In genomic region chr2:129873489-129873888, GRCm38 (mm10) we compare ENCODE assay signal across 9 mouse cellular contexts.
A peak's percentile ranks its signal among the peaks of the same experiment; 100 is the strongest.
DNase-seq lines count a peak whose midpoint lies in the region; ATAC-seq and TF ChIP-seq lines count a peak whose summit lies in the region.
"Had no signal": no experiment of that assay in that cellular context is flagged by ENCODE, and none has a peak within 500 bp of the region (broad histone marks: within the 10 kb centered on the region; RNA-seq: fewer than 3 reads in every experiment).

No protein-coding gene starts in this region.

- no peaks in the 10 kb centered on the region for H3K36me3 ChIP-seq in E14TG2a.4 (ENCODE audit: insufficient read depth, low read length)
- H3K36me3 ChIP-seq in lung, embryonic 16.5 days (ENCODE audit: control insufficient read depth, insufficient read depth, low read length), result no peaks in the 10 kb centered on the region
- H3K36me3 ChIP-seq: heart, embryonic 13.5 days had no signal

- TF ChIP-seq CTCF in E14TG2a.4 (conservative IDR thresholded peaks at IDR 0.05; ENCODE audit: low read length), result peak; percentile 97
- peak; percentile 91 for TF ChIP-seq CTCF in bone marrow macrophage, adult 2 months (IDR thresholded peaks at IDR 0.05; ENCODE audit: low read depth, low read length)

- DNase-seq in fibroblast of lung, adult 2 months (ENCODE audit: low read depth), result peak; percentile 42
- peak; percentile 79 to 90 for DNase-seq in heart, postnatal 14 days
- peak; percentile 88 for DNase-seq in layer of hippocampus, adult 11-12 months (ENCODE audit: low spot score)
- DNase-seq in ovary, postnatal 14 days (ENCODE audit: low spot score), result peak; percentile 89
- peak; percentile 84 for DNase-seq in thymus, postnatal 14 days

- H3K27me3 ChIP-seq in E14TG2a.4 (ENCODE audit: insufficient read depth, low read length), result no peaks in the 10 kb centered on the region
- H3K27me3 ChIP-seq in lung, embryonic 16.5 days (ENCODE audit: control insufficient read depth, insufficient read depth, low read depth, low read length), result no peaks in the 10 kb centered on the region
- H3K27me3 ChIP-seq: heart, embryonic 13.5 days had no signal

- 3% methylated on average over 5 of the region's 5 CpGs for WGBS in lung, embryonic 16.5 days

- no peak for TF ChIP-seq POLR2A in bone marrow macrophage, adult 2 months (IDR thresholded peaks at IDR 0.05; ENCODE audit: borderline replicate concordance, low read depth, low read length)

- no peak overlapping the region for H3K4me3 ChIP-seq in E14TG2a.4 (replicated peaks; ENCODE audit: low read length)
- H3K4me3 ChIP-seq in bone marrow macrophage, adult 2 months (ENCODE audit: insufficient read depth, low read length), result no peak overlapping the region
- no peak overlapping the region for H3K4me3 ChIP-seq in lung, embryonic 16.5 days (ENCODE audit: low read length)
- H3K4me3 ChIP-seq: heart, embryonic 13.5 days had no signal

- H3K4me2 ChIP-seq in lung, embryonic 16.5 days (ENCODE audit: low read depth, low read length), result no peak overlapping the region
- H3K4me2 ChIP-seq: heart, embryonic 13.5 days had no signal

- intact Hi-C loops in heart, postnatal 14 days (cut with DNase I), result loop anchor here (1.0 to 5.0 kb wide), 3 partner anchors 71 to 371 kb away; partner anchors contain the start of gene Stk35

- H3K9me3 ChIP-seq in E14TG2a.4 (ENCODE audit: low read length), result peaks cover 10% of the 10 kb centered on the region
- H3K9me3 ChIP-seq in lung, embryonic 16.5 days (ENCODE audit: control insufficient read depth, low read length), result no peaks in the 10 kb centered on the region
- H3K9me3 ChIP-seq: heart, embryonic 13.5 days had no signal

- H3K9ac ChIP-seq in lung, embryonic 16.5 days (ENCODE audit: low read length), result no peak overlapping the region
- H3K9ac ChIP-seq: heart, embryonic 13.5 days had no signal

- H3K27ac ChIP-seq in bone marrow macrophage, adult 2 months (ENCODE audit: insufficient read depth, low read depth, low read length), result no peak overlapping the region
- H3K27ac ChIP-seq in lung, embryonic 16.5 days (ENCODE audit: low read length), result no peak overlapping the region
- H3K27ac ChIP-seq: heart, embryonic 13.5 days had no signal

- peak; percentile 23; the same call in 1 of the 2 replicates for ATAC-seq in lung, embryonic 16.5 days (ENCODE audit: low read depth)

- H3K4me1 ChIP-seq in E14TG2a.4 (replicated peaks; ENCODE audit: low read depth, low read length), result peaks cover 12% of the 10 kb centered on the region; the same call in 1 of the 2 replicates
- no peaks in the 10 kb centered on the region for H3K4me1 ChIP-seq in bone marrow macrophage, adult 2 months (ENCODE audit: control insufficient read depth, insufficient read depth, low read length)
- H3K4me1 ChIP-seq in lung, embryonic 16.5 days (replicated peaks; ENCODE audit: control insufficient read depth, insufficient read depth, low read length), result no peaks in the 10 kb centered on the region
